Mouse (Mus musculus) mesoderm, embryonic 11.5 days (tissue): ENCODE data around the gene Gm17018.
A peak's percentile ranks its signal among the peaks of the same experiment; 100 is the strongest.
"Not testable (repeated sequence)": the region's sequence is repeated elsewhere in the genome, so short reads cannot be mapped to it uniquely, and the experiment has no call there.

Experiments used
- DNase-seq: peaks from one replicate; pipeline ENCODE4 v3.0.0-alpha.2; 2012; ENCODE audit warnings: low read depth, low spot score

Gm17018 gene

DNA sequence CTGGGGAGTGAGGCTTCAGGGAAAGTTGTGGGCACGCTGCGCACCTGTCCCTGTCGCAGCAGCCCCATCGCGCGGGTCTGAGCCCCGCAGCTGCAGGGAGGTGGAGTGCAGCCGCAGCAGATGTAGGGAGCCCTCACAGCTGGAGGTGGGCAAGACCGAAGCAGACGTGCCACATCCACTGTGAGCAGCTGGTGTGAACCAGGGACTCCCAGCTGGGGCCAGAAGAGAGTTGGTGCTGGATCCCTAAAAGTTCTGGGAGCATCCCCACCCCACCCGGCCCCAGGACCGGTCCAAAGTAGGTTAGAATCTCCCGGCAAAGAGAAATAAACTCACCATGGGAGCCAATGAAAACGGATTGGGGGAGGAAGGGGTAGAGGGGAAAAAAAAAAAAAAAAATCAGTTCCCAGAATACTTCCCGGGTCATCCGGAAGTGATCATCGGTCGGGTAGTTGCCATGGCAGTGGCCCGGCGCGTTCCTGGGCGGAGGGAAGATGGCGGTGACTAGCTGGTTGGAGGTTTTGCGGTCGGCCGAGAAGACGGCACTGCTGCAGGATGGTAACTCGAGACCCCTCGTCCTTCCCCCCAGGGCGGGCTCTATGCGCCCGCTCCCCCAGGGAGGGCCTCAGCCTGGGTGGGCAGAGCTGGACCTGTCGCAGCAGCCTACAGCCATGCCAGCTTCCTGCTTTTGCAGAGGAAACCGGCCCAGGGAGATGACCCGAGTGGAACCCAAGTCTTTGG, at the start of gene Gm17018, which contains the start of gene Poll:
Gene Gm17018, plus strand, starts transcription at position 463 of the 738 bp plus-strand sequence.
Gene Poll, minus strand, starts transcription at position 379 of the 738 bp plus-strand sequence.
- peak; percentile 85 for DNase-seq

DNA sequence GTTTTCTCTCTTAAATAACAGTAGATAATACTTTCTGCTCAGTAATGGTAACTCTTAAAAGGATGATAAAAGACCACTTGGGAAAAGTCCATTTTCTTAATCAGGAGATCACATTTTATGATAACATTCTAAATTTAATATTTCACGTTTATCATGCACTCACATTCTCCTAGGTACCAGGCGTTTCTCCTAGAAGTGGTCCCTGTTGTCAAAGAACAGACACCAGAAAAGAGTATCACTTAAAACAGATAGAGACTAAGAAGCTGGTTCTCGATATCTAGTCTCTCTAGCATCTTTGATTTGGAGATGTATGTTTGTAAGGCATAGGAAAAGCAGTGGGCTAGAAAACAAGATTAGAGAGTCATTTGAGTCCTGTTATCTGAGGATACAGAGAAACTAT, 49.7 kb upstream of the Gm17018 start:
- DNase-seq = no peak

DNA sequence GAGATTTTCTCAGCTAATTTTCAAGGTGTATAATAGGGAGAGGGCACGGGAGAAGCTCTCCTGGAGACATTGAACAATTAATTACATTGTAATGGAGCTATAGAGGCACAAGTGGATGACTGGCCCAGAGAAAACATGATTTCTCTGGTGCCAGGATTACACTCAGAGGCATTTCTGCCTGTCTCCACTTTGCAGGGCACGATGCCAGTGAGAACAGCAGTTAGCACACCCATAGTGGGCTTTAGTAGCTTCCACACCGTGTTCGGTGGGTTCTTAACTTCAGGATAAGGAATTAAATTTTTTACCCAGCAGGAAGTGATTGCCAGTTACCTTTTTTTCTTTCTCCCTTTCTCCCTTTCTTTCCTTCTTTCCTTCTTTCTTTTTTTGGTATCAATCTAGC, 49.0 kb upstream of the Gm17018 start:
- no peak for DNase-seq

GRCm38 (mm10) chr19:45515341-45515740, 45.1 kb upstream of the Gm17018 start:
- no peak for DNase-seq

DNA sequence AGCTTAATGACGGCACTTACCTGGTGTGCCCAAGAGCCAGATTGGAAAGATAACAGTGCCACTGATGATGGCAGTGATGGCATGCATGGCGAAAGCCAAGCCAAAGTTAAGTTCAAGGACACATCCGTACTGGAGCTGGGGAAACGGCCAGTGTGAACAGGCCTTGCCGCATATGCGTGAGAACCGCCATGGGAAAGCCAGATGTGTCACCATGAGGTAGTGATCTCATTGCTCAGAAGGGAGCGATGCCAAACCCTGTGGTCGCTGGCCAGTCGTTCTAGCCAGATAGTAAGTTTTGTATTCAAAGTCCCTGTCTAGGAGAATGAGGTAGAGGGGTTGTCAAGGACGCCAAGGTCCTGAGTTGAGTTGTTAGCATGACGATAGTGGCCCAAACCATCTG, 44.2 kb upstream of the Gm17018 start:
- DNase-seq = no peak

- no peak for DNase-seq
These were observed 33.0 kb upstream of the Gm17018 start for GRCm38 (mm10) chr19:45527382-45527781.

DNA sequence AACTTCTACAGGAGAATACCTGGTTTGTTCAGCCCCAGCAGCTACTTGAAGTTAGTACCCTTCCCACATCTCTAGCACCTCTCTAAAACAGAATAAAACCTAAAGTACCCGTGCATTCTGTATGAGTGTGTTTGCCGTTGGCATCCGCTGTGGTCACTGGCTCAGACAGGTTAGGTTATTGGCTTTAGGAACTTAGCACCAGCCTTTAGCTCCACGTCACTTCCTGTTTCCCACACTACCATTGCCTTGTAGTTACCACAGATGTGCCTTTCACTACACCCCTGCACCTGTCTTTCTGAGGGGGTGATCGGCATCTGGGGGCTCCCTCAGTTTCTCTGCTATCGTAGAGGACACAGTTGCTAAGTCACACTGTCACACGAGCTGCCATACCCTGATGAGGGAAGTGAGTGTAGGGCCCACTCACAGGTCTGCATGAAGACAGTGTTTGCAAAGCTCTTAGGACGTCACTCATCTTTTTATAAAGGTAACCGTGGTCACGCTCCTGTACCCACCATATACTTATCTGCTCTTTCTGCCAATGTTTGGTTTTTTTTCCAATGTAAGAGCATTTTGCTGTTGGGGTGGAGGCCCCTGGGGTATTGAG, 32.4 kb upstream of the Gm17018 start:
- no peak for DNase-seq

GRCm38 (mm10) chr19:45529294-45529693, 31.1 kb upstream of the Gm17018 start:
- no peak for DNase-seq

- no peak for DNase-seq
These were observed 30.0 kb upstream of the Gm17018 start for GRCm38 (mm10) chr19:45530200-45530995.

- DNase-seq = no peak
These were observed 28.9 kb upstream of the Gm17018 start for GRCm38 (mm10) chr19:45531554-45531953.

GRCm38 (mm10) chr19:45533617-45534016, 26.8 kb upstream of the Gm17018 start:
- no peak for DNase-seq

DNA sequence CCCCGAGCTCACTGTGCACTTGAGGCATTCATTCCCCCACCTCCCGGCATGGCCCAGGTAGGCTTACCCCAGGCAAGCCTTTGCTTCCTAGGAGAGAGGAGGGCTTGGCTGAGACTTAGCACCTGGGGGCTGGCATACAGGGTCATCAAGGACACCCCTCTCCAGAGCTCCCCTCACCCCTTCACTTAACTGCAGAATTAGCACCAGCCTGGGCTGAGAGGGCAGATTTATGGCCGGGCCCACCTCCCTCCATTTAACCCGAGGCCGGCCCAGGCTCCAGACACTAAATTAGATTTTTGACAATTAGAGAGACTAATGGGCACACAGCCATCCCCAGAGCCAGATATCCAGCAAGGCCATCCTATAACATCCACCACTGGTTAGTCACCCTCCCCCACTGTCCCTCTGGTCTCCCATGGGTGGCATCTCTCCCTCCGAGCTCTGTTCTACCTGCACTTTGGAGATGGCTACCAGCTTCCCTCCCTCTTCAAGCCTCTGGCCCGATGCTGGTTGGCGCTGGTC, 25.1 kb upstream of the Gm17018 start:
- DNase-seq = no peak

DNA sequence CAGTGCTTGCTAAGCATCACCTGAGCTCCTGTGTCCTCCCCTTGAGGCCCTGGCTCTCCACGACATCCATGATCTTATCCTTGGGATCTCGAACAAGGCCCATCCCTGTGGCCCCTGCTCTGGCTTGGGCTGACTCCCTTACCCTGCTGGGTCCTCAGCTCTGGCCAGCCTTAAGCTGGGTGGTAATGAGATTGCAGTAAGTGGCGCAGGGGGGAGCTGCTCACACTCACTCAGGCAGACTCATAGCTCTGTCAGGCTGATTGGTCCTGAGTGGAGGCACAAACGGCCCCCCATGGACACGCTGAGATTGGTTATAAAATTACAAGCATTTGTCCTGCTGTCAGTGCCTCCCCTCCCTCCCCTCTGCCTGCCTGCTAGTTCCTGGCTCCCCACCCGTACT, 24.5 kb upstream of the Gm17018 start:
- DNase-seq = no peak

DNA sequence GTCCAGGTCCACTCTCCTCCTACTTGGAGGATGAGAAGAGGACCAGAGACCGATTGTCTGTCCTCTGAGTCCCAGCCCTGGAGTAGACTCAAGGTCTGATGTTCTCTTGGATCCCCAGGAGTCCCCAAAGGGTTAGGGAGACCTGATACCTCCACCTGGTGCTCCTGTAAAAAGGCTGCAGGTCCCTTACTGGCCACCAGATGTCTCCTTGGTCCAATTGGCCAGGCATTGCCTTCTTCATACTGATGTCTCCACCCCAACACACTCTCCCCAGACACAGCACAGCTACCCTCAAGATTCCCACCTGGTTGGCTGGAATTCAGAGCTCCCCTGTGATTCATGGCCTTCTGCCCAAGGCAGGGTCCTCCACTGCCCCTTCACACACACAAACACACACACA, 22.9 kb upstream of the Gm17018 start:
- no peak for DNase-seq

DNA sequence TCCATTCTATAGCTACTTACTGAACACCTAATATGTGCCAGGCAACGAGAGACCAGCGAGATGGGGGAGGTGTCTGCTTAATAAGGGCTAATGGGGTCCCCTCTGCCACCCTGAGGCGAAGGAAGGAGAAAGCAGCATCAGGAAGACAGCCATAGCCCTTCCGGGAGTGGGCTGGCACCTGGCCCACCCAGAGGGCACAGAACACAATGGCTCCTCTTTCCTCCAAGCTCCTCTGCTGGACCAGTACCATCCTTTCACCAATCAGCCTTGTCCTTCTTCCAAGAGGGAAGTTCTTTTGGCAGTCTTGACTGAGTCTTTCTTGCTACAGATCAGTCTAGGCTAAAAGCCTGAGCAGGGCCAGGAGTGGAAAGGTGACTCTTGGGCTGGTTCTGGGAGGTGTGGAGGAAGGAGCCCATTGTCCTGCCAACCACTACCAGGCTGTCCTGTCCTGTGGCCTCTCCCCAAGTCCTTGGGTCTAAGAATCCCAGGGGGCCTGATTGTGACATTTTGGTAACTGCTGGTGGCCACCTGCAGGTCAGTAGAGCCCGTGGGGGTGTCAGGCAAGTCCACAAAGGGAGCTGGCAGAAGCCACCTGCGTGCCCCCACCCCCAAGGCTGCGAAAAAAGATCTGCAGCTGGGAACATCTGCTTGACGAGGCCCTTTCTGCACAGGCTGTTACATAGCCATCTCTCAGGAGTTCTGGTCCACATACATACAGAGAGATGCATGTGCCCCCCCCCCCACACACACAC, 19.6 kb upstream of the Gm17018 start:
- DNase-seq = no peak

GRCm38 (mm10) chr19:45541409-45542041, 18.9 kb upstream of the Gm17018 start:
- DNase-seq = peak; percentile 79

DNA sequence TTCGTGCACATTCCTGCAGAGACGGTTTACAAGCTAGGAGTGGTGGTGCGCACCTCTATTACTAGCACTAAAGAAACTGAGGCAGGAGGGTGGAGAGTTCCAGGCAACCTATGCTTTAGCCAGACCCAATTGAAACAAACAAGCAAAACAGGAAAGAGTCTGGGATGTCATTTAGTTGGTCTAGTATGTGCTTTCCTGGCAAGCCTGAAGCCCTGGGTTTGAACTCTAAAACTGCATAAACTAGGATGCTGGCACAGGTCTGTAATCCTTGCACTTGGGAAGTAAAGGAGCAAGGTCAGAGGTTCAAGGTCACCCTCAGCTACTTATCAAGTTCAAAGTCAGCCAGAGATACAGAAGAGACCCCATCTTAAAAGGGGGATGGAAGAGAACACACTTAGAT, 18.4 kb upstream of the Gm17018 start:
- no peak for DNase-seq

DNA sequence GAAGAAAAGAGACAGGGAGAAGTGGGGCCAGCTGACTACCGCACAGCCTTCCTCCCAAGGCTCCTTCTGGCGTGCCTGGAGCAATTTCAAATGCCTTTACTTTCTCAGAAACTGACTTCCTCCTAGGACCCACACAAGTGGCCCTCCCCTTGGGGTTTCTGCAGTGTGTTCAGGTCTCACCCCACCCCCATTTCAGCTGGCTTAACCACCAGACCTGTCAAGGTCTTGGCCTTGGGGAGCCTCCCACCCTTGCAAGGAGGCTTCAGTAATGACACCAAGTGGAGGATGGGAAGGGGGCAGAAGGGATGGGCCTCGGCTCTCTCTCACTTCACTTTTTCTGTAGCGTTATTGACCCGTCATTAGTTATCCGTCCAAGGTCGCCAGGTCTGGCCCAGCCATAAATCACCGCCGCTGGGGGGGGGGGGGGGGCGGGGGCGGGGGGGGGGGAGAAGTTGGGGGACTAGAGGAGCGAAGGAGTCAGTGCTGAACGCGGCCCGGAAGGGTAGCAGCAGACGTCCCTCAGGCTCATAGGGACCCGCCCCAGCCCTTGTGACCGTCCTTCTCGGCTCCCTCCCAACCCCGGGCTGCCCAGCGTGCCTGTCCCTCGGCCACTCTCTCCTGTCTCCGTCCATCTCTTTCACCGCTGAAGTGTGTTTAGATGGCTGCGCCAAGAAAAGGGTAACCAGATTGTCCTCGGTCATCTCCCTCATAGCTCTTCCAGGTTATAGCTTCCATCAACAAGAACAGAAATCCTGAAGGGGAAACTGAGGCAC, 16.1 kb upstream of the Gm17018 start:
- DNase-seq = no peak

DNA sequence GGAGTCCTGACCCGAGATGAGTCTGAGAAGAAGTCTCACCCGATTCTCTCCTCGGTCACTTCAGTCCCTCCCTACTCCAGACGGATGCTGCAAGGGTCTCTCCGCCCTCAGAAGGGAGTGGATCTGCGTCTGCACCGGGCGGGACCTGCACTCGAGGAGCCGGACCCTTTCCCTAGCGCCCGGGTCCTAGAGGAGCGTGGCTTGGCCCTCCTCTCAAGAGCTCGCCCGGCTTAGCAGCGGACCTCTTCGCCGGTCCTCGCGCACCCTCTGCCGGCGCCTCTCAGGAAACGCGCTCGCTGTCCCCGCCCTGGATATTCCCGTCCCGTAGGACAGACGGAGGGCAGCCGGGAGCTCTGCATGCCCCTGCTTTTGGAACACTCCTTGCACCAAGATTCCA, 15.5 kb upstream of the Gm17018 start:
- peak; percentile 88 for DNase-seq

GRCm38 (mm10) chr19:45548196-45548595, 12.2 kb upstream of the Gm17018 start:
- not testable (repeated sequence) for DNase-seq
